Mouse (Mus musculus) stomach, embryonic 15.5 days (tissue): ENCODE data around the gene Kcnh4. TPM values are rescaled to one million over a fixed set of nuclear protein-coding genes. Genes with fewer than 3 reads are reported as not detected.
A peak's percentile ranks its signal among the peaks of the same experiment; 100 is the strongest.

Experiments used
- ATAC-seq: fragments of 200-750 bp; cut with Nextera tagmentation; 2 replicates; pipeline ENCODE4 v1.8.0; 2017; ENCODE audit warnings: low read depth, moderate number of reproducible peaks, moderate TSS enrichment; ENCODE audit not compliant: insufficient read depth, low FRiP score
- H3K27ac ChIP-seq: fragments of 300-500 bp; sonication (generic); 2 replicates; pipeline ENCODE4 v1.5.1; 2015; ENCODE audit warnings: mild to moderate bottlenecking, inconsistent platforms
- H3K27me3 ChIP-seq: fragments of 300-500 bp; sonication (generic); replicated peaks from 2 replicates; pipeline ENCODE4 v1.6.1; 2015; ENCODE audit warnings: inconsistent platforms
- H3K36me3 ChIP-seq: fragments of 300-500 bp; sonication (generic); 2 replicates; pipeline ENCODE4 v1.6.1; 2015; ENCODE audit warnings: inconsistent platforms
- H3K4me1 ChIP-seq: fragments of 300-500 bp; sonication (generic); 2 replicates; pipeline ENCODE4 v1.6.1; 2015; ENCODE audit warnings: inconsistent platforms
- H3K4me2 ChIP-seq: fragments of 300-500 bp; sonication (generic); 2 replicates; pipeline ENCODE4 v1.6.1; 2015; ENCODE audit warnings: mild to moderate bottlenecking, inconsistent platforms
- H3K4me3 ChIP-seq: fragments of 300-500 bp; sonication (generic); replicated peaks from 2 replicates; pipeline ENCODE4 v1.5.1; 2015; ENCODE audit warnings: inconsistent platforms
- H3K9ac ChIP-seq: fragments of 300-500 bp; sonication (generic); 2 replicates; pipeline ENCODE4 v1.6.1; 2015; ENCODE audit warnings: inconsistent platforms
- H3K9me3 ChIP-seq: fragments of 300-500 bp; sonication (generic); 2 replicates; pipeline ENCODE4 v1.6.1; 2016; ENCODE audit warnings: inconsistent platforms
- WGBS: fragments of 180-500 bp; shearing (Covaris S2); methylation state at CpG from one replicate; pipeline ENCODE4 v1.1.7; 2015; 5-methylcytosine and 5-hydroxymethylcytosine counted together
- polyA plus RNA-seq: library from polyadenylated mRNA; unstranded; fragments of >200 nt; fragmentation: Nextera tagmentation; extraction: Ambion mirVana; gene quantifications from 2 replicates; pipeline ENCODE4 v1.2.1, GENCODE M21; 2015

Gene Kcnh4
- polyA plus RNA-seq, 1 experiment from 2014 or later, result 0.27 TPM

DNA sequence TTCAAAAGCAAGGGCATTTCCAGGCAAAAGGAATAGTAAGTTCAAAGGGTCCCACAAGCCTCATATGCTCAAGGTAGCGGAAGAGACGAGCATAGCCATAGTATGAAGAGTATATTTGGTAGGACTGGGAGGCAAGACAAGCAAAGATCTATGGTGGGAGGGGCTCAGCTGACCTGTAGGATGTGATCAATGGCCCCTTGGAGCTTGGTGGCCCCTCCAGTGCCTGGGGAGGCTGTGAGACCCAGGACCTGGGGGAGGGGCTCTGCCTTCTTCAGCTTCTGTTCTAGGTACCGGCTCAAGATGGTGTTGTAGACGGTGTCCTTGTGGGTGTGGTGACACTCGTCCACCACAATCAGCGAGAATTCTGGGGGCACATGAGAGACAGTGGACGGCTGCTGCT lies 56.8 kb downstream of the Kcnh4 start:
- no peaks in the 10 kb centered on the region for H3K27me3 ChIP-seq
- H3K4me2 ChIP-seq, result peak overlapping the region; percentile 46
- H3K36me3 ChIP-seq, result peaks cover 28% of the 10 kb centered on the region
- WGBS, result 39% methylated on average over 7 of the region's 7 CpGs
- no peak overlapping the region for H3K9ac ChIP-seq
- no peaks in the 10 kb centered on the region for H3K9me3 ChIP-seq
- no peak overlapping the region for H3K4me3 ChIP-seq
- H3K4me1 ChIP-seq, result peaks cover 8% of the 10 kb centered on the region
- no peak for ATAC-seq
- no peak overlapping the region for H3K27ac ChIP-seq

DNA sequence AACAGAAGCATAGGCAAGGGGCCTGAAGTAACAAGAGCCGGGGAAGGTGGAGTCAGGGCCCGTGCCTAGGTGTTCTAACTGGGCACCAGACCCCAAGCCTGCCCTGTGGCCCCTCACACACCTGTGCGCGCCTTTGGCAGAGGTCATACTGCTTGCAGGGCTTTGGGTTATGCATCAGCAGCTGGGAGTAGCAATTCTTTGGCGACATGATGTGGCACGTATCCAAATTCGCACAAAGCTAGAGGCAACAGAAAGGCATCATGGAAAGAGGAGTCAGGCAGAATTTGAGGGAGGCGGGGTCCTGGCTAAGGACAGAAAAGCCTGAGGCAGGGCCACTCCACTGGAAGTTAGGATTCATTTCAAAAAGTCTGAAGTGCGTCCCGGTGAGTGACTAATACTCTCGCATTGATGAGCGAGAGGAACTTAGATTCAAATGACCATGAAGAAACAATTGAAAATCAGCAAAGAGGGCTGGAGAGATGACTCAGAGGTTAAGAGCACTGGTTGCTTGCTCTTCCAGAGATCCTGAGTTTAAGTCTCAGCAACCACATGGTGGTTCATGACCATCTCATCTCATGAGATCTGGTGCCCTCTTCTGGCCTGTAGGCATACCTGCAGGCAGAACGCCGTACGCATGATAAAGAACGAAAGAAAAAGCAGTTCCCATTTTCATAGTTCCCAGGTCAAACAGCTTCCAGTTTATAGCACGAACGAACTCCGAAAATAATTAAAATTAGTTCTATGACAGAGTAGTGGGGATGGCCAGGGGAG lies 57.5 kb downstream of the Kcnh4 start:
- ATAC-seq, result peak; percentile 40; the same call in 1 of the 2 replicates
- H3K9ac ChIP-seq, result no peak overlapping the region
- no peak overlapping the region for H3K27ac ChIP-seq
- no peaks in the 10 kb centered on the region for H3K27me3 ChIP-seq
- WGBS, result 38% methylated on average over 19 of the region's 19 CpGs
- H3K4me1 ChIP-seq, result peaks cover 8% of the 10 kb centered on the region
- H3K4me3 ChIP-seq, result no peak overlapping the region
- H3K4me2 ChIP-seq, result peak overlapping the region; percentile 46
- peaks cover 23% of the 10 kb centered on the region for H3K36me3 ChIP-seq
- H3K9me3 ChIP-seq, result no peaks in the 10 kb centered on the region

DNA sequence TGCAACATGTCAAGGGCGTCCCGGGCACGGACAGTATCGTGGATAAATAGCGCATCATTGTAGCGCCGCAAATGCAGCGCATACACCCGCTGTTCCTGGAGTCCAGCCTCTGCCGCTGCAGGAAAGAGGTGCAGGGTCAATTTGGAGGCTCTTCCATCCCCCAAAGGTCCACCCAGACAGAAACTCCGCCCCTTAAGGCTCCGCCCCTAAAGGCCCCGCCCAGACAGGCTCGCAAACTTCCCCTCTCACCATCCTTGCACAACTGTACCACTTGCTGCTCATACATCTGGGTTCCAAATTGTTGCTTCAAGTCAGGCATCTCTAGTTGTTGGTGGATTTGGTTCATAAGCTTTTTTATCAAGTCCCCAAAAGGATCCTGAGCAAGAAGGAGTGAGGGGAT lies 58.4 kb downstream of the Kcnh4 start:
- H3K4me2 ChIP-seq, result peak overlapping the region; percentile 46
- no peak for ATAC-seq

DNA sequence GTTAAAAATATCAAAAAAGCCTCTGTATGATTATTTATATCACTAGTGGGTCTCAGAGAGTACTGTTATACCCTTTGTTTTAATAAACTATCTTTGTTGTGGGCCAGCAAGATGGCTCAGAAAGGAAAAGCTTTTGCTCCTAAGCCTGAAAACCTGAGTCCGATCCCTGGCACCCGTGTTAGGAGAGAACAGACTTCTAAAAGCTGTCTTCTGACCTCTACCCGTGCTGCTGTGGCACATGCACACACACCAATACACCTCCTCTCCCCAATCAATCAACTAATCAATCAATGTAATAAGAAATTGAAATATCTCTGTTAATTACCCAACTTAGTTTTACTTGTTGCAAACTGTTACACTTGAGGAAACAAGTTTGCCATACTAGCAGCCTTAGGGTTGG lies 59.0 kb downstream of the Kcnh4 start:
- ATAC-seq, result no peak
- Histone ChIP-seq H3K4me2 (peak overlapping the region; percentile 46; the same call in 1 of the 2 replicates), H3K27ac (no peak overlapping the region), H3K9ac (no peak overlapping the region), H3K9me3 (no peaks in the 10 kb centered on the region), H3K4me3 (no peak overlapping the region), H3K27me3 (no peaks in the 10 kb centered on the region), H3K4me1 (peaks cover 8% of the 10 kb centered on the region), H3K36me3 (peaks cover 7% of the 10 kb centered on the region)
- WGBS, result 67% methylated on average over 3 of the region's 3 CpGs

More for the DNA sequence above, 58.4 kb downstream of the Kcnh4 start:
- Histone ChIP-seq H3K36me3 (peaks cover 13% of the 10 kb centered on the region), H3K4me1 (peaks cover 8% of the 10 kb centered on the region), H3K27ac (no peak overlapping the region), H3K27me3 (no peaks in the 10 kb centered on the region), H3K9me3 (no peaks in the 10 kb centered on the region), H3K4me3 (peak overlapping the region; percentile 27), H3K9ac (no peak overlapping the region)
- 8% methylated on average over 14 of the region's 14 CpGs for WGBS

DNA sequence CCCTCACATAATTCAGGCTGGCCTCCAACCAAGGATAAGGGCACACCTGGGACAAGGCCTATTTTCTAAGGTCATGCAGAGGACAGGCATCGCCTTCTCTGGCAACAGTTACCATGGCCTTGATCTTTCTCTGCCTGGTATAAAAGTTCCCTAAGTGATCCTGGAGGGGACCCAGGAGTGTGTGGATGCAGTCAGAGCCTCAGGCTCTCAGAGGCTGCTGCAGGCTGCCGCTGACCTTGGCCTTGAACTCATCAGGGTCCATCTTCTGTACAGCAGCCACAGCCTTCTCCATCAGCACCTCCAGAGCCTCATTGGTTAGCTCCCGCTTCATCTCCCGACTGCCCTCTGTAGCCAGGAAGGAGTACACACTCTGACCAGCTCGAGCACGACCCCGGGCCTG lies 61.8 kb downstream of the Kcnh4 start:
- H3K9me3 ChIP-seq, result no peaks in the 10 kb centered on the region
- no peaks in the 10 kb centered on the region for H3K36me3 ChIP-seq
- ATAC-seq, result no peak
- H3K9ac ChIP-seq, result no peak overlapping the region
- H3K4me2 ChIP-seq, result no peak overlapping the region
- peaks cover 4% of the 10 kb centered on the region for H3K4me1 ChIP-seq
- WGBS, result 65% methylated on average over 7 of the region's 7 CpGs
- no peaks in the 10 kb centered on the region for H3K27me3 ChIP-seq
- H3K27ac ChIP-seq, result no peak overlapping the region
- H3K4me3 ChIP-seq, result no peak overlapping the region

DNA sequence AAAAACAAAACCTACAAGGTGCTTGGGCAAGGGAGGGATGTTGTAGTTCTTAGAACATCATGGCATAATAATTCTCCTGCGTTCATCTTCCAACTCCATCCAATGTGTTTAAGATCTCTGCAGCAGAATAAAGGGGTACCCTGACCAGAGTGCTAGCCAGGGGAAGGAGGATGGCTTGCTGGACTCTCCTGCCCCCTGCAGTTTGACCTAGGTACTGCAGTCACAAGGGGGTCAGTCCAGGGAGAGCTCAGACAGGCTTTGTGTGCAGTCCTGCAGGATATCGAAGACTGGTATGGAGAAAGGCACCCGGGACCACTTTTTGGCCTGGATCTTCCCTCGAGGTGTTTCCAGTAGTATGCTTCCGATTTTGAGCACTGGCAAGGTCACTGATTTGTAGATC lies 64.8 kb downstream of the Kcnh4 start:
- H3K4me1 ChIP-seq, result peaks cover 9% of the 10 kb centered on the region; the same call in 1 of the 2 replicates
- H3K4me3 ChIP-seq, result no peak overlapping the region
- H3K27me3 ChIP-seq, result peaks cover 18% of the 10 kb centered on the region
- WGBS, result 43% methylated on average over 5 of the region's 5 CpGs
- no peaks in the 10 kb centered on the region for H3K36me3 ChIP-seq
- no peak for ATAC-seq
- H3K9me3 ChIP-seq, result no peaks in the 10 kb centered on the region
- no peak overlapping the region for H3K27ac ChIP-seq
- no peak overlapping the region for H3K9ac ChIP-seq
- H3K4me2 ChIP-seq, result no peak overlapping the region

DNA sequence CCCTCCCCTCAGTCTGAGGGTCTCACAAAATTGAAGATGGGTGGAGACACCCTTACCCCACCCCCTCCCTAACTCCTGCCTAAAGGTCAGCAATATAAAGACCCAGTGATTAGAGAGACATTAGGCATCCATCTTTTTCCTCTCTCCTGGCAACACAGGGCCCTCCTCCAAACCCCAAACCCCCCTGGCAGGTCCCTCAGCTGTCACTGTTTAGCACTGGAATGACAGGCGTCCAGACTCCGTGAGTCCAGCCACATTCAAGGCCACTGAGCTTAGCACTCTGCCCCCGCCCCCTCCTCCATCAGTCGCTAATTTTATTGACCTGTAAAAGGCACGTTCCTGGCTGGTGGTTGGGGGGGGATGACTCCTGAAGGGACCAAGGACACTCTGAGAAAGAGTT lies 66.6 kb downstream of the Kcnh4 start:
- Histone ChIP-seq H3K4me1 (peaks cover 9% of the 10 kb centered on the region; the same call in 1 of the 2 replicates), H3K4me3 (no peak overlapping the region), H3K9ac (no peak overlapping the region), H3K36me3 (no peaks in the 10 kb centered on the region), H3K9me3 (no peaks in the 10 kb centered on the region), H3K27ac (no peak overlapping the region), H3K4me2 (no peak overlapping the region), H3K27me3 (peaks cover 18% of the 10 kb centered on the region)
- ATAC-seq, result no peak
- 28% methylated on average over 5 of the region's 5 CpGs for WGBS

DNA sequence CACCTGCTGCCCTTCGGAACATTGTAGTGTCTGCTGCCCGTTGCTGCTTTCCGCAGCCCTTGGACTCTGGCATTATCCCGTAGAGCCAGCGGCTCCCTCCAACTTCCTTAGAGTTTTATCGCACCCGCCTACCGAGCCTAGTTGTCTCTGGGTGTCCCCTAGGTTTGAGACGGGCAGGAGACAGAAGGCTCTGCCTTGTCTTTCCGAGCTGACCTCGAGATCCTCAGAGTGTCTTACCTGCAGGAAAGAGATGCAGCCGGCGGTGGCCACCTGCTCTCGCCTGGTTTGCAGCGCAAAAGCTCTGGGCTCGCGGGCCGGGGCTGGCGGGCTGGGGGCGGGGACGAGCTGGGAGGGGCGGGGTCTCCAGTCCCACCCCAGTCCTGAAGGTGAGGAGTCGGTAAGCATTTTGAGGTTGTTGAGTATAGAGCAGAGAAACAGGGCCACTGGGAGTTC lies 67.6 kb downstream of the Kcnh4 start, which contains the start of gene Zfp385c:
Zfp385c (minus strand) TSS at position 292 of the 453 bp plus-strand sequence.
- Histone ChIP-seq H3K27me3 (peaks cover 18% of the 10 kb centered on the region), H3K9me3 (no peaks in the 10 kb centered on the region), H3K27ac (no peak within 1 kb of the TSS), H3K4me1 (peaks cover 9% of the 10 kb centered on the region; the same call in 1 of the 2 replicates), H3K4me3 (peak within 1 kb of the TSS; percentile 33), H3K9ac (peak within 1 kb of the TSS; percentile 22; the same call in 1 of the 2 replicates), H3K4me2 (peak within 1 kb of the TSS; percentile 66), H3K36me3 (no peaks in the 10 kb centered on the region)
- ATAC-seq, result no peak
- 1% methylated on average over 23 of the region's 23 CpGs for WGBS

DNA sequence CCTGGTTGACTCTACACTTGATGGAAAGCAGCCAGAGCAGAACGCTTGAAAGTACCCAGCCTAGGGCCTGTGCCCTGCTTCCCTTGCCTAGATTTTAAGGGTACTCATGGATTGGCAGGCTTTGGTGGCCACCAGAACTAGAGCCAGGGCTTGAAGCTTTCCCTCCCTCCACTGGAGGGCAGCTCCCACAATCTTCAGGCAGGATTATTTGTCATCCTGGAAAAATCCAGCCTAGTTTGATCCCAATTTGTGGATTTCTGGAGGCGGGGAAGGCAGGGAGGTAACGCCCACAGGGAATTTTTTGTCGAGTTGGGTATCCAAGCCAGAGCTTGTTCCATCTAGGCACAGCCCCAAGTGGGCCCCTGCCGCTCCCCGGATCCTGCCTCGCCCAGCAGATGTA lies 69.4 kb downstream of the Kcnh4 start:
- Histone ChIP-seq H3K27ac (no peak overlapping the region), H3K4me2 (no peak overlapping the region), H3K27me3 (peaks cover 18% of the 10 kb centered on the region), H3K36me3 (no peaks in the 10 kb centered on the region), H3K9me3 (no peaks in the 10 kb centered on the region), H3K4me1 (peaks cover 9% of the 10 kb centered on the region; the same call in 1 of the 2 replicates), H3K9ac (no peak overlapping the region), H3K4me3 (no peak overlapping the region)
- WGBS, result 66% methylated on average over 7 of the region's 7 CpGs
- ATAC-seq, result no peak

Other genes starting within 250 kb of the Kcnh4 start
- 153 and 180 TPM in 2 replicates for gene Acly, start 231.9 kb downstream of the Kcnh4 start, polyA plus RNA-seq
- gene Ttc25, start 214.3 kb downstream of the Kcnh4 start, polyA plus RNA-seq, result 0.24 and 0.37 TPM in 2 replicates
- 35.3 and 42.7 TPM in 2 replicates for gene Cnp, start 185.0 kb downstream of the Kcnh4 start, polyA plus RNA-seq
- 57.3 and 57.6 TPM in 2 replicates for gene Nkiras2, start 140.7 kb downstream of the Kcnh4 start, polyA plus RNA-seq
- 213 and 214 TPM in 2 replicates for gene Dnajc7, start 139.8 kb downstream of the Kcnh4 start, polyA plus RNA-seq
- gene Zfp385c, start 67.5 kb downstream of the Kcnh4 start, polyA plus RNA-seq, result 0.06 and 0.21 TPM in 2 replicates
- gene Dhx58, start 55.7 kb downstream of the Kcnh4 start, polyA plus RNA-seq, result 2.8 and 4.0 TPM in 2 replicates
- 47.3 and 50.6 TPM in 2 replicates for gene Kat2a, start 47.5 kb downstream of the Kcnh4 start, polyA plus RNA-seq
- not detected in 2 replicates for gene Hspb9, start 46.1 kb downstream of the Kcnh4 start, polyA plus RNA-seq
- 24.5 and 25.5 TPM in 2 replicates for gene Rab5c, start 21.7 kb downstream of the Kcnh4 start, polyA plus RNA-seq
- not detected in 2 replicates for gene Hcrt, start 3.0 kb upstream of the Kcnh4 start, polyA plus RNA-seq
- 5.5 and 7.3 TPM in 2 replicates for gene Ghdc, start 11.0 kb upstream of the Kcnh4 start, polyA plus RNA-seq
- gene Stat5b, start 90.8 kb upstream of the Kcnh4 start, polyA plus RNA-seq, result 26.6 and 27.5 TPM in 2 replicates
- gene Stat5a, start 99.4 kb upstream of the Kcnh4 start, polyA plus RNA-seq, result 8.5 and 9.5 TPM in 2 replicates
- gene Stat3, start 179.6 kb upstream of the Kcnh4 start, polyA plus RNA-seq, result 44.5 and 46.5 TPM in 2 replicates
- 306 and 329 TPM in 2 replicates for gene Cavin1, start 210.9 kb upstream of the Kcnh4 start, polyA plus RNA-seq
- 36.6 and 39.7 TPM in 2 replicates for gene Atp6v0a1, start 249.5 kb upstream of the Kcnh4 start, polyA plus RNA-seq